8 mouse cellular contexts compared by ENCODE assay signal in genomic region chr13:56191225-56191624, GRCm38 (mm10). TPM values are rescaled to one million over a fixed set of nuclear protein-coding genes. Genes with fewer than 3 reads are reported as not detected.
DNase-seq lines count a peak whose midpoint lies in the region; ATAC-seq and TF ChIP-seq lines count a peak whose summit lies in the region.

No protein-coding gene starts in this region.

- TF ChIP-seq POLR2A in ES-Bruce4 (IDR thresholded peaks at IDR 0.05; ENCODE audit: insufficient read depth, low read length), result no peak
- TF ChIP-seq POLR2A in brain, embryonic 14.5 days (IDR thresholded peaks at IDR 0.05; ENCODE audit: borderline replicate concordance, extremely low read depth, insufficient read depth, insufficient read length, poor library complexity, severe bottlenecking), result no peak

- peak; percentile 55 for TF ChIP-seq CTCF in ES-Bruce4 (IDR thresholded peaks at IDR 0.05; ENCODE audit: low read depth, low read length)
- peak; percentile 28; the same call in 1 of the 2 replicates for TF ChIP-seq CTCF in brain, embryonic 14.5 days (IDR thresholded peaks at IDR 0.05; ENCODE audit: borderline replicate concordance, extremely low read depth, insufficient read depth, insufficient read length)

- H3K36me3 ChIP-seq in kidney, embryonic 15.5 days, result no peaks in the 10 kb centered on the region
- no peaks in the 10 kb centered on the region for H3K36me3 ChIP-seq in ES-Bruce4 (ENCODE audit: control insufficient read depth, insufficient read depth, low read length, poor library complexity, severe bottlenecking)
- no peaks in the 10 kb centered on the region for H3K36me3 ChIP-seq in forebrain, embryonic 12.5 days (replicated peaks)

- no peak for TF ChIP-seq EP300 in ES-Bruce4 (IDR thresholded peaks at IDR 0.05; ENCODE audit: insufficient read depth, low read depth, low read length)

- H3K27me3 ChIP-seq in kidney, embryonic 15.5 days, result no peaks in the 10 kb centered on the region
- no peaks in the 10 kb centered on the region for H3K27me3 ChIP-seq in ES-Bruce4 (ENCODE audit: control insufficient read depth, insufficient read depth, low read length, poor library complexity, severe bottlenecking)
- 0 out of 2 replicates have a peak, but pooled peaks cover 5% of the 10 kb centered on the region for H3K27me3 ChIP-seq in forebrain, embryonic 12.5 days

- H3K9me3 ChIP-seq in kidney, embryonic 15.5 days (replicated peaks), result no peaks in the 10 kb centered on the region
- no peaks in the 10 kb centered on the region; the same call in 1 of the 2 replicates for H3K9me3 ChIP-seq in ES-Bruce4 (replicated peaks; ENCODE audit: control insufficient read depth, insufficient read depth, low read length, poor library complexity, severe bottlenecking)
- H3K9me3 ChIP-seq in forebrain, embryonic 12.5 days, result no peaks in the 10 kb centered on the region

- WGBS in kidney, embryonic 15.5 days, result 41% methylated on average over 3 of the region's 3 CpGs
- 56% methylated on average over 3 of the region's 3 CpGs for WGBS in forebrain, embryonic 12.5 days

- no peak overlapping the region for H3K4me3 ChIP-seq in kidney, embryonic 15.5 days (replicated peaks)
- no peak overlapping the region for H3K4me3 ChIP-seq in ES-Bruce4 (ENCODE audit: low read depth, low read length)
- H3K4me3 ChIP-seq in forebrain, embryonic 12.5 days (replicated peaks), result no peak overlapping the region

- no peak overlapping the region for H3K9ac ChIP-seq in kidney, embryonic 15.5 days
- H3K9ac ChIP-seq in ES-Bruce4 (ENCODE audit: low read depth, poor library complexity, severe bottlenecking), result no peak overlapping the region
- H3K9ac ChIP-seq in forebrain, embryonic 12.5 days, result no peak overlapping the region

- no peaks in the 10 kb centered on the region for H3K4me1 ChIP-seq in kidney, embryonic 15.5 days
- peaks cover 6% of the 10 kb centered on the region for H3K4me1 ChIP-seq in ES-Bruce4 (ENCODE audit: control insufficient read depth, insufficient read depth, low read length)
- no peaks in the 10 kb centered on the region for H3K4me1 ChIP-seq in forebrain, embryonic 12.5 days

- no peak overlapping the region for H3K27ac ChIP-seq in kidney, embryonic 15.5 days
- no peak overlapping the region for H3K27ac ChIP-seq in ES-Bruce4 (ENCODE audit: insufficient read depth, low read length)
- H3K27ac ChIP-seq in forebrain, embryonic 12.5 days, result no peak overlapping the region

- H3K4me2 ChIP-seq in kidney, embryonic 15.5 days, result no peak overlapping the region
- no peak overlapping the region for H3K4me2 ChIP-seq in forebrain, embryonic 12.5 days

- peak; percentile 30 for DNase-seq in kidney, adult 9 months
- no peak for DNase-seq in brain, embryonic 14.5 days (ENCODE audit: low read depth)
- DNase-seq in embryo, embryonic 10.5 days (ENCODE audit: low spot score), result no peak
- DNase-seq in cerebellum, adult 18-20 months, result no peak

- ATAC-seq in kidney, embryonic 15.5 days (replicated peaks; ENCODE audit: low FRiP score), result no peak
- ATAC-seq in megakaryocyte, adult 5-6 weeks (ENCODE audit: poor library complexity, severe bottlenecking), result peak; percentile 62; the same call in 1 of the 2 replicates
- ATAC-seq in forebrain, embryonic 12.5 days (ENCODE audit: low FRiP score), result no peak

RNA-seq across cellular contexts. Expression of gene Tifab, which starts 12.5 kb away (rescaled TPM):
- polyA plus RNA-seq in kidney, embryonic 15.5 days (2015; fragmentation: Nextera tagmentation; extraction: Ambion mirVana), result 2.1 and 2.4 TPM in 2 replicates
- 0.18 TPM in 1 of 2 replicates, not detected in the other for polyA plus RNA-seq in ES-Bruce4 (2011; ENCODE audit: insufficient read depth, insufficient read length, low read depth, missing spikeins)
- 0.37 and 0.70 TPM in 2 replicates for polyA plus RNA-seq in brain, embryonic 14.5 days (2012; rRNA removed)
- total RNA-seq in megakaryocyte, adult 5-6 weeks (2015), result 161 and 168 TPM in 2 replicates
- total RNA-seq in megakaryocyte, adult 5-6 weeks (2017), result 230 and 238 TPM in 2 replicates
- 0.64 and 0.77 TPM in 2 replicates for polyA plus RNA-seq in forebrain, embryonic 12.5 days (2016; fragmentation: Nextera tagmentation; extraction: Ambion mirVana)

RNA-seq across cellular contexts. Expression of gene H2afy, which starts 55.1 kb away (rescaled TPM):
- 395 and 406 TPM in 2 replicates for polyA plus RNA-seq in kidney, embryonic 15.5 days (2015; fragmentation: Nextera tagmentation; extraction: Ambion mirVana)
- 222 and 240 TPM in 2 replicates for polyA plus RNA-seq in ES-Bruce4 (2011; ENCODE audit: insufficient read depth, insufficient read length, low read depth, missing spikeins)
- 317 and 334 TPM in 2 replicates for polyA plus RNA-seq in brain, embryonic 14.5 days (2012; rRNA removed)
- 304 and 326 TPM in 2 replicates for total RNA-seq in megakaryocyte, adult 5-6 weeks (2015)
- 669 and 674 TPM in 2 replicates for total RNA-seq in megakaryocyte, adult 5-6 weeks (2017)
- 651 and 663 TPM in 2 replicates for polyA plus RNA-seq in forebrain, embryonic 12.5 days (2016; fragmentation: Nextera tagmentation; extraction: Ambion mirVana)
